In the genomic region with DNA sequence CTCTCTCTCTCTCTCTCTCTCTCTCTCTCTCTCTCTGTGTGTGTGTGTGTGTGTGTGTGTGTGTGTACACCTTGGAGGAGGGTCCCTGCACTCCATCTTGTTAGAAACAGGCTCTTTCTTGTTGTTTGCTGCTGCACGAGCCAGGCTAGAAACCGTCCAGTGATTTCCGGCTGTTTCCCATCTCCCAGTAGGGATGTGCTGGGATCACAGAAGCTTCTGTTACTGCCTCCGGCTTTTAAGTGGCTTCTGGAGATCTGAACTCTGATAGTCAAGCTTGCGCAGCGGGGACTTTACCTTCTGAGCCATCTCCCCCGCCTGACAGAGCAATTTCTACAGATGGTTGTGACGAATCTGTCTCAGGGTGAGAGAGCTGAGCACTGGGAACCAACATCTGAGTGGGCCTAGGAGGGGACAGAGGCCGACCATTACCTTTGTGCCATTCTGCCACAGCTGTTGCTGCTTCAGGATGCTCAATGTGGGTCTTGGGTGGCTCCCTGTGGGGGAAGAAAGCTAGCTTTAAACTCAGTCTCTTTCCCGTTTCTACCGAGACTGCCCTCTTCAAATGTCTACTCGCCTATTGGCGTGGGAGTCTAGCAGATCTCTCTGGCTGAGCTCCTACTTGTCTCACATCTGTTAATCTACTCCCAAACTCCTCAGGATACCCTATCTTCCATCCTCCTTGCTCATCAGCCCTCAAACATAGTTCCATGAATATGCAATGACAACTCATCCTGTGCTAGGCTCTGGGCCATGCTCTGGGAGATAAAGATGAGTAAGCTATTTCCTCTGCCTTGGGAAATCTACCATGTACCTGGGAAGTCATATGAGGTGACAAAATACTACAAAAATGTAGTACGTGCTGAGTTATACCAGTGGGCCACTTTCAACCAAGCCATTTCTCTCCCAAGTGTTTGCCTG, we compare ENCODE assay signal across 16 mouse cellular contexts. TPM values are rescaled to one million over a fixed set of nuclear protein-coding genes. Genes with fewer than 3 reads are reported as not detected.
"Had no signal": no experiment of that assay in that cellular context is flagged by ENCODE, and none has a peak within 500 bp of the region (broad histone marks: within the 10 kb centered on the region; RNA-seq: fewer than 3 reads in every experiment).

No protein-coding gene starts in this region.

- H3K36me3 ChIP-seq: limb, embryonic 13.5 days; midbrain, embryonic 13.5 days; neural tube, embryonic 15.5 days; stomach, embryonic 15.5 days had no signal

- H3K27ac ChIP-seq: kidney, postnatal 0 days; limb, embryonic 13.5 days; liver, embryonic 14.5 days; midbrain, embryonic 13.5 days; neural tube, embryonic 15.5 days; stomach, embryonic 15.5 days had no signal

- H3K4me3 ChIP-seq: limb, embryonic 13.5 days; midbrain, embryonic 13.5 days; myocyte; neural tube, embryonic 15.5 days; stomach, embryonic 15.5 days had no signal

- H3K27me3 ChIP-seq: neural tube, embryonic 15.5 days; stomach, embryonic 15.5 days had no signal

- H3K9me3 ChIP-seq: limb, embryonic 13.5 days; midbrain, embryonic 13.5 days; neural tube, embryonic 15.5 days; stomach, embryonic 15.5 days had no signal

- DNase-seq: kidney, adult 9 months; kidney, postnatal 36 days; layer of hippocampus, adult 9-11 months; layer of hippocampus, postnatal 36 days; left cerebral cortex, postnatal 4 days; lung, adult 18-20 months; thymus, adult 18-20 months; thymus, postnatal 14 days had no signal

- H3K4me2 ChIP-seq: limb, embryonic 13.5 days; midbrain, embryonic 13.5 days; neural tube, embryonic 15.5 days; stomach, embryonic 15.5 days had no signal

- H3K4me1 ChIP-seq: stomach, embryonic 15.5 days had no signal

- ATAC-seq: midbrain, embryonic 13.5 days had no signal

- H3K9ac ChIP-seq: limb, embryonic 13.5 days; liver, embryonic 14.5 days; midbrain, embryonic 13.5 days; neural tube, embryonic 15.5 days; stomach, embryonic 15.5 days had no signal

RNA-seq across cellular contexts. Expression of a gene that starts 1.8 kb away (rescaled TPM):
- total RNA-seq: megakaryocyte-erythroid progenitor cell, adult 5-6 weeks had no signal

RNA-seq across cellular contexts. Expression of a gene that starts 5.2 kb away (rescaled TPM):
- total RNA-seq: megakaryocyte-erythroid progenitor cell, adult 5-6 weeks had no signal

RNA-seq across cellular contexts. Expression of a gene that starts 10.0 kb away (rescaled TPM):
- total RNA-seq: megakaryocyte-erythroid progenitor cell, adult 5-6 weeks had no signal

RNA-seq across cellular contexts. Expression of a gene that starts 11.0 kb away (rescaled TPM):
- total RNA-seq: megakaryocyte-erythroid progenitor cell, adult 5-6 weeks had no signal
